Mouse (Mus musculus) hindbrain, embryonic 12.5 days (tissue): Measurements from ENCODE around the gene Gcn1l1. TPM values are rescaled to one million over a fixed set of nuclear protein-coding genes. Genes with fewer than 3 reads are reported as not detected.

Source experiments
- ATAC-seq: fragments of 200-750 bp; cut with Nextera tagmentation; 2 replicates; pipeline ENCODE4 v1.8.0; 2017; ENCODE audit warnings: moderate TSS enrichment; ENCODE audit not compliant: low FRiP score
- H3K27ac ChIP-seq: fragments of 300-500 bp; sonication (generic); 2 replicates; pipeline ENCODE4 v1.5.1; 2016; ENCODE audit warnings: mild to moderate bottlenecking
- H3K27me3 ChIP-seq: fragments of 300-500 bp; sonication (generic); 2 replicates; pipeline ENCODE4 v1.6.1; 2016; ENCODE audit warnings: mild to moderate bottlenecking
- H3K36me3 ChIP-seq: fragments of 300-500 bp; sonication (generic); 2 replicates; pipeline ENCODE4 v1.6.1; 2016; ENCODE audit warnings: mild to moderate bottlenecking
- H3K4me1 ChIP-seq: fragments of 300-500 bp; sonication (generic); 2 replicates; pipeline ENCODE4 v1.6.1; 2016
- H3K4me2 ChIP-seq: fragments of 300-500 bp; sonication (generic); replicated peaks from 2 replicates; pipeline ENCODE4 v1.6.1; 2016; ENCODE audit warnings: mild to moderate bottlenecking
- H3K4me3 ChIP-seq: fragments of 300-500 bp; sonication (generic); 2 replicates; pipeline ENCODE4 v1.5.1; 2016; ENCODE audit warnings: mild to moderate bottlenecking
- H3K9ac ChIP-seq: fragments of 300-500 bp; sonication (generic); 2 replicates; pipeline ENCODE4 v1.6.1; 2016; ENCODE audit warnings: mild to moderate bottlenecking, moderate library complexity
- H3K9me3 ChIP-seq: fragments of 300-500 bp; sonication (generic); replicated peaks from 2 replicates; pipeline ENCODE4 v1.6.1; 2016; ENCODE audit warnings: mild to moderate bottlenecking
- WGBS: fragments of 180-500 bp; shearing (Covaris S2); methylation state at CpG from one replicate; pipeline ENCODE4 v1.1.7; 2016; 5-methylcytosine and 5-hydroxymethylcytosine counted together
- polyA plus RNA-seq: library from polyadenylated mRNA; unstranded; fragments of >200 nt; fragmentation: Nextera tagmentation; extraction: Ambion mirVana; gene quantifications from 2 replicates; pipeline ENCODE4 v1.2.1, GENCODE M21; 2016

The Gcn1l1 gene
- polyA plus RNA-seq, 1 experiment from 2014 or later: 62.5 TPM

DNA sequence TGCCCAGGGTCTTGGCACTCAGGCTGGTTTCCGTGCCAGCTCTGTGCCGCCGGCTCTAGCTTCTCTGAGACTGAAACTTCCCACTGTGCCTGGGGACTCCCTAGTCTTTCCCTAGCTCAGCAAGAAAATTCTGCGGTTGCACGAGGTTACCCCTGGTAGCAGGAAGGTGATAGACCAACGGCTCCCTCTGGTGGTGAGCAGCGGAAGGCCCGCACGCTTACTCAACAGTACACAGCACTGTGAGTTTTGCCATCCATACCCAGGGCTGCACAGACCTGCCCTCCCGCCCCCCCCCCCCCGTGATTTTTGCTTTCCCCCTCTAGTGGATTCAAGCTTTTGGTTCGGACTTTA is 26.4 kb upstream of the Gcn1l1 start:
- Histone ChIP-seq H3K4me2 (no peak overlapping the region), H3K36me3 (no peaks in the 10 kb centered on the region), H3K4me3 (no peak overlapping the region), H3K27me3 (no peaks in the 10 kb centered on the region), H3K9ac (no peak overlapping the region), H3K27ac (no peak overlapping the region), H3K4me1 (peaks cover 46% of the 10 kb centered on the region), H3K9me3 (no peaks in the 10 kb centered on the region)
- 2% methylated on average over 12 of the region's 12 CpGs for WGBS
- peak; percentile 79 for ATAC-seq

DNA sequence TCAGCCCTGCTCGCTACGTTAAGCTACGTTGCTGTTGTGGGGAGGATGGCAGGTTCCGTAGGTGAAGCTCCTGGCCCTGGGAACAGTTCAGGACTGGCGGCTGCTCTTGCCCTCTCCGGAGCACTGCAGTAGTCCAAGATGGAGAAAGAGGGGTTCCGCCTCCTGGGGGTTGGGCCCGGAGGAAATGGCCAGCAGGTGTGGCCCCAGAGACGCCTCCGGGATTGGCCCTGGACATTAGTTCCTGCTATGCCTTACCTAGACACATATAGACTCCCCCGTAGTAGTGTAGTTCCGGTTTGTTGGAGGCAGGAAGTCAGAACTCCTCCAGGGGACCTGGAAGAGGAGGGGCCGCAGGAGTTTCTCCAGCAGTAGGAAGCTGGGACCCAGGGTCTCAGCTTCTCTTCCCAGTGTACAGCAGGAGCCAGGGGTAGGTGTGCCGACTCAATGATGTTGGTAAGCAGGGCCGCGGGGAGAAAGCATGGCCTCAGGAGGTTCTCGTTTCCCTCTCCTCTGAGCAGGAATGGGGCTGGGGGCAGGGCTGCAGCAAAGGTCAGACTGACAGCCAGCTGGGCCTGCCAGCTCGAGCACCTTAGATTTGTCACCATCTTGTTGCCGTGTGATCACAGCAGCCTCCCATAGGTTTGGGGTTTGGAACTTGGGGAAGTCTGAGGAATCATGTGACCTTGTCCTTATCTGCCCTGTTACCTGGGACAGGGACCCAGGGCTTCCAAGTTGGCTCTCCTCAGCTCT is 22.2 kb upstream of the Gcn1l1 start:
- Histone ChIP-seq H3K4me3 (no peak overlapping the region), H3K9me3 (no peaks in the 10 kb centered on the region), H3K4me2 (no peak overlapping the region), H3K9ac (no peak overlapping the region), H3K36me3 (peaks cover 22% of the 10 kb centered on the region), H3K4me1 (peaks cover 62% of the 10 kb centered on the region), H3K27ac (peak overlapping the region; percentile 5; the same call in 1 of the 2 replicates), H3K27me3 (no peaks in the 10 kb centered on the region)
- 62% methylated on average over 19 of the region's 19 CpGs for WGBS
- ATAC-seq: no peak

DNA sequence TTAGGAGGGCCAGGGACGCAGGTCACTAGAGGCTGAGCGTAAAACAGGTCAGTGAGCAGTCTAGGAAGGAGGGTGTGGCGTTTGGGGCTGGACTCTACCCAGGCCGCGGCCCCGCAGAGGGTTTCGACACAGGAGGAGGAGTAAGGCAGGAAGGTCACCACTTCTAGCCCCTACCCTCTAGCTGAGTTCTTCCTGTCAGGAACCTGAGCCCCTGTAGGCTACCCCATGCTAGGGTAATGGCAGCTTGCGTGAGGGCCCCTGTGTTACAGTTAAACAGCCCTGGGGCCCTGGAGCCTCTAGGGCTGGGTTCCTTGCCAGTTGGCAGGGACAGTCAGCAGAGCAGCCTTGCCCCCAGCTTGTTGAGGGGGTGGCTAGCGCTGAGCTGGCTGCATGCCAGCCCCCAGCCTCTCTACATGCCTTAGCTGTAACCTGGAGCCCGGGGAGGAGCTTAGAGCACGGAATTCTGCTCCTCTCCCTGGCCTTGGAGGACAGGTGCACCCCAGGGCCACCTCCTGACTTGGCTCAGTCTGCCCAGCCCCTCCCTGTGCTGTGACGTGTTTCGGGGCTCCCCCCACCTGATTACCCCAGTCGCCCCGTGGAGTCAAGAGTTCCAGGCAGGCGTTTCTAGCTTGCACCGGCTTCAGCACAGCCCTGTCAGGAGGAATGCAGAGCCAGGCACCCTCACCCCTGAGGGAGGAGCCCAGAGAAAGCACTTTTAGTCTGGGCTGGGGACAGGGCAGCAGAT is 21.4 kb upstream of the Gcn1l1 start:
- Histone ChIP-seq H3K27ac (peak overlapping the region; percentile 5; the same call in 1 of the 2 replicates), H3K27me3 (no peaks in the 10 kb centered on the region), H3K36me3 (peaks cover 31% of the 10 kb centered on the region), H3K4me3 (no peak overlapping the region), H3K9ac (no peak overlapping the region), H3K9me3 (no peaks in the 10 kb centered on the region), H3K4me2 (no peak overlapping the region), H3K4me1 (peaks cover 55% of the 10 kb centered on the region)
- WGBS: 61% methylated on average over 17 of the region's 17 CpGs
- peak; percentile 62 for ATAC-seq

DNA sequence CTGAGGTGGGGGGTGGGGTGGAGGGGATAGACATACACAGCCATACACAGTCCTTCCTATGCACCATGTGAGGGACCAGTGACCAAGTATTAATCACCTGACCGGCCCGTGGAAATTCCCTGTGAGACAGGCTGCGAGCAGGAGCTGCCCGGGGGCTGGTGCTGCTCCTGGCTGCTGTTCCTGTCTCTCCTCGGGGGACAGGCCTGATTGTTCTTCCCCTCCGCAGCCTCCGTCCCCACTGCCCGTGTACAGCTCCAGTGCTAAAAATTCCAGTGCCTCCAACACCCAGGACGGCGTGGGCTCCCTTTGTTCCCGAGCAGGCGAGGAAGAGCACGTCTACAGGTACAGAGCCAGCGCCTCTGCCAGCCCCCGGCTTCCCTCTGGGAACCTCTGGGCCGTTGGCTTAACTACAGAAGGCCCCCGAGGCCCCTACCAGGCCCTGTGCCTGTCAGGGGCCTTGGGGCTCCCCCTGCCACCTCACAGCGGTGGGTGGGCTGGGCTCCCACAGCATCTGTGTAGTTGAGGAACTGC is 20.3 kb upstream of the Gcn1l1 start:
- Histone ChIP-seq H3K4me2 (no peak overlapping the region), H3K9me3 (no peaks in the 10 kb centered on the region), H3K4me1 (peaks cover 51% of the 10 kb centered on the region), H3K9ac (no peak overlapping the region; the same call in 1 of the 2 replicates), H3K27me3 (no peaks in the 10 kb centered on the region), H3K36me3 (peaks cover 34% of the 10 kb centered on the region), H3K4me3 (no peak overlapping the region), H3K27ac (no peak overlapping the region)
- WGBS: 50% methylated on average over 18 of the region's 18 CpGs
- no peak for ATAC-seq

DNA sequence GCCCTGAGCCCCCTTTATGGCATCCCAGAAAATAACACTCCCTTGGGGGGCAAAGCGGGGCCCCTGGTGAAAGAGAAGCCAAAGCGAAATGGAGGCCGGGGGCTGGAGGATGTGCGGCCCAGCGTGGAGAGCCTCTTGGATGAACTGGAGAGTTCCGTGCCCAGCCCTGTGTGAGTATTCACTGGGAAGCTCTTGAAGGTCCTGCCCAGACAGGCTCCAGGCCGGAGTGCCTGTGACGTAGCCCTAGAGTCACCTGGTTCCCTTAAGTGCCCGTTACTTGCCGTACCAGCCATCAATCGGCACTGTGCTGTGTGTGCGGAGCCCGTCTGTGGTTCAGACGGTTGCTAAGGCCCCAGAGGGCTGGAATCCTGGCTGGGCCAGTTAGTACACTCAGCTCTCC is 19.4 kb upstream of the Gcn1l1 start:
- no peaks in the 10 kb centered on the region for H3K27me3 ChIP-seq
- H3K27ac ChIP-seq: no peak overlapping the region
- H3K4me3 ChIP-seq: no peak overlapping the region
- peaks cover 34% of the 10 kb centered on the region for H3K36me3 ChIP-seq
- H3K9ac ChIP-seq: no peak overlapping the region
- H3K9me3 ChIP-seq: no peaks in the 10 kb centered on the region
- peaks cover 52% of the 10 kb centered on the region for H3K4me1 ChIP-seq
- no peak for ATAC-seq
- WGBS: 85% methylated on average over 14 of the region's 14 CpGs
- H3K4me2 ChIP-seq: no peak overlapping the region

DNA sequence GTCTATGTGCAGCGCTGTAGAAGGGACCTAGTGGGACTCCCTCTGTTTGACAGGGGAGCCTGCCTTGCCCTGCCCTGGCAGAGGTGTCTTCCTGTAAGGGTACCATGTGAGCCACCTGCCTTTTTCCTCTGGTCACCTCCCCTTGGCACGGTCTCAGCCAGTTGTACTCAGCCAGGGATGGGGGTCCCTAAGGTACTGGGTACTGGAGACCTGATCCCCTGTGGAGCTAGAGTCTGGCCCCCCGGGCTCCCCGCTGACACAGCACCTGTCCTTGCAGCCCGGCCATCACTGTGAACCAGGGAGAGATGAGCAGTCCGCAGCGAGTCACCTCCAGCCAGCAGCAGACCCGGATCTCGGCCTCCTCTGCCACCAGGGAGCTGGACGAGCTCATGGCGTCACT is 18.5 kb upstream of the Gcn1l1 start:
- 62% methylated on average over 11 of the region's 11 CpGs for WGBS
- Histone ChIP-seq H3K36me3 (peaks cover 34% of the 10 kb centered on the region), H3K4me2 (no peak overlapping the region), H3K4me3 (no peak overlapping the region), H3K27me3 (no peaks in the 10 kb centered on the region), H3K9me3 (no peaks in the 10 kb centered on the region), H3K9ac (peak overlapping the region; percentile 23), H3K4me1 (peaks cover 56% of the 10 kb centered on the region), H3K27ac (peak overlapping the region; percentile 12; the same call in 1 of the 2 replicates)
- no peak for ATAC-seq

DNA sequence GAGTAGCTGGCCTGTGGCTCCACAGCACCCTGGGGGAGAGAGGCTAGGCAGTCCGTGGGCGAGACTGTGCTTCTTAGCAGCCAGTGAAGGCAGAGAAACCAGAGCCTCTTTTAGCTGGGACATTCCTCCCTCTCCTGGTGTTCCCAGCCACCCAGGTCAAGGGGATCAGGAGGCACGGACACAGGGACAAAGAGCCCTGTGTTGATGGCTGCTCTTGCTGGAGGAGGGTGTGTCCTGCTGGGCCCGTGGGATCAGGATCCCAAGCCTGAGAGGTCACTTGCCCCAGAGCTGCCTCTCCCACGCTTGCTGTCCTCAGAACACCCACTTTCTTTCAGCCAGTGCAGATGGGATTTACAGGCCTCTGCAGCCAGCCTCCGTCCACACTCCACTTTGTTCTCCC is 18.0 kb upstream of the Gcn1l1 start:
- ATAC-seq: no peak
- no peak overlapping the region for H3K4me2 ChIP-seq
- WGBS: 35% methylated on average over 6 of the region's 6 CpGs
- H3K27me3 ChIP-seq: no peaks in the 10 kb centered on the region
- peaks cover 56% of the 10 kb centered on the region for H3K4me1 ChIP-seq
- no peak overlapping the region for H3K4me3 ChIP-seq
- no peaks in the 10 kb centered on the region for H3K9me3 ChIP-seq
- H3K27ac ChIP-seq: peak overlapping the region; percentile 46
- H3K9ac ChIP-seq: peak overlapping the region; percentile 23
- H3K36me3 ChIP-seq: peaks cover 38% of the 10 kb centered on the region

DNA sequence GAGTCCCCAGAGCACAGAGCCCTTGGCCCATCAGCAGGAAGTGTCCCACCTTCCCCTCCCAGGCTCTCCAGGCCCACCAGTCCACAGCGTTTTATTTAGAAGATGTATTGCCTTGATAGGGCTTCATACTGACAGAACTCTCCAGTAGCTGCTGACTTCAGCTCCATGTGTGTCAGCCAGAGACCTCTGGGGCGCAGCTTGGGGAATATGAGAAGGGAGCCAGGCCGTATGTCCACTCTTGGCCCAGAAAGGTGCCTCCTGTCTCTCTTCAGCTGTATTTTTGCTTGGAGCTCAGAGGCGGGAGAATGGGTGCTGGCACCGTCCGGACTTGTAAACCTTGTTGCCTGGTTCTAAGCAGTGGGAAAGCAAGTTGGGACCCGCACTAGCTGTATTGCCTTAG is 17.6 kb upstream of the Gcn1l1 start:
- no peaks in the 10 kb centered on the region for H3K9me3 ChIP-seq
- H3K27me3 ChIP-seq: no peaks in the 10 kb centered on the region
- H3K4me2 ChIP-seq: no peak overlapping the region
- peaks cover 54% of the 10 kb centered on the region for H3K4me1 ChIP-seq
- 76% methylated on average over 7 of the region's 7 CpGs for WGBS
- 0 out of 2 replicates have a peak overlapping the region, but pooled peaks have one; percentile 23 for H3K9ac ChIP-seq
- no peak overlapping the region for H3K4me3 ChIP-seq
- peak overlapping the region; percentile 46; the same call in 1 of the 2 replicates for H3K27ac ChIP-seq
- H3K36me3 ChIP-seq: peaks cover 40% of the 10 kb centered on the region
- no peak for ATAC-seq

DNA sequence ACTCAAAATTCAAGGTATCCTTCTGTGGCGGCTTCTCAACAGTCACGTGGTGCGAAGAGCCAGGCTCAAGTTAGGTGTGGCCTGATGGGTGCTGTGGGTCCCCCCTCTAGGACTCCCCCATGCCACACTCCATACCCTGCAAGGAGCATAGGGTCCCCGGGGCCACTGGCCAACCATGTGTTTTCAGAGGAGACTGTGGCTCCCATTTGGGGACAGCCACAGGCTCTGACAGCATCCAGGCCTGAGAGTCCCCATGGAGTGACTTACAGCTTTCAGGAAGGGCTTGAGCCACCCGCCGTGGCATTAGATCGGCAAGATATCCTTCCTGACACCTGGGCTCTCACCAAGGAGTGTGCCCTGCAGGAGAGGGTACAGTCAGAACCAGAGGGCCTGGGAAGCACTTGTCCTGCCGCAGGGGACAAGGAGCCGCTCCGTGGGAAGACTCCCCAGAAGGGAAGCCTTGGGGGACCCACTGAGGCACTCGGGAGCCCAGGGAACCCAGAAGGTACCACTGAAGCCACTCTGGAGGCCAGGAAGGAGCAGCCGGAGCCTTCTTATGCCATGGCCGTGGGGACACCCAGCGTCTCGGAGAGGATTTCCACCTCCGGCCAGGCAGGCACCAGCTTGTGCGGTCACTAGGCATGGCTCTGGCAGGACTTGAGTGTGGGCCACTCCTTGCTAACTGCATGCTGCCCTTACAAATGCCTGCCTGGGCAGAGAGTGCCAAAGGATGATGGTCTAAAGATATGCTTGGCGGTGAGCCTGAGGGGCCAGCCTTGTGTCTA is 16.4 kb upstream of the Gcn1l1 start:
- no peak for ATAC-seq
- Histone ChIP-seq H3K27me3 (no peaks in the 10 kb centered on the region), H3K36me3 (peaks cover 52% of the 10 kb centered on the region), H3K4me3 (no peak overlapping the region), H3K27ac (no peak overlapping the region), H3K9me3 (no peaks in the 10 kb centered on the region), H3K4me1 (peaks cover 42% of the 10 kb centered on the region), H3K9ac (no peak overlapping the region), H3K4me2 (no peak overlapping the region)
- WGBS: 92% methylated on average over 18 of the region's 18 CpGs

DNA sequence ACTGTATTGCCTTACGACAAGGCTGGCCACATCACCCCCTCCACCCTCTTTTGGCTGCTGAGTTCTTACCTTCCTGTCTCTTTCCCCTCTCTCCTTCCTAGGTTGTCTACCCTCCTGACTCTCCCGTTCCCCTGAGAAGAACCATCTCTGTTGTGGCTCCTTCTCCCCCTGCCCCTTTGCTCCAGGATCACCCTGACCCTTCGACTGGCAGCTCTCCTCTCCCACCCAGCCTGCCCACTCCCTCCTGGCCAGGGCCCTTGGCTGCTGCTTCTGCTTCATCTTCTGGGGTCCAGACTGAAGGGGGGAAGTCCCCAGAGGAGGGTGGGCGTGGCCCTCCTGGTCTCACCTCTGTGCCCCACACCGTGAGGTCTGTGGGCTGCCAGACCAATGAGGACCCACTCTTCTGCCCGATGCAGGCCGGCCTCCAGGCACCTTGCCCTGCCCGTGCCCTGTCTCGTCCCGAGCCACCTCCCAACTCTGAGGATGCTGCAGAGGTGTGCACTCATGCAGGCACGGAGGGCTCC is 14.5 kb upstream of the Gcn1l1 start:
- Histone ChIP-seq H3K36me3 (peaks cover 56% of the 10 kb centered on the region), H3K4me2 (no peak overlapping the region), H3K27me3 (no peaks in the 10 kb centered on the region), H3K27ac (no peak overlapping the region), H3K9me3 (no peaks in the 10 kb centered on the region), H3K4me3 (no peak overlapping the region), H3K9ac (no peak overlapping the region), H3K4me1 (peaks cover 23% of the 10 kb centered on the region)
- 80% methylated on average over 11 of the region's 11 CpGs for WGBS
- no peak for ATAC-seq

DNA sequence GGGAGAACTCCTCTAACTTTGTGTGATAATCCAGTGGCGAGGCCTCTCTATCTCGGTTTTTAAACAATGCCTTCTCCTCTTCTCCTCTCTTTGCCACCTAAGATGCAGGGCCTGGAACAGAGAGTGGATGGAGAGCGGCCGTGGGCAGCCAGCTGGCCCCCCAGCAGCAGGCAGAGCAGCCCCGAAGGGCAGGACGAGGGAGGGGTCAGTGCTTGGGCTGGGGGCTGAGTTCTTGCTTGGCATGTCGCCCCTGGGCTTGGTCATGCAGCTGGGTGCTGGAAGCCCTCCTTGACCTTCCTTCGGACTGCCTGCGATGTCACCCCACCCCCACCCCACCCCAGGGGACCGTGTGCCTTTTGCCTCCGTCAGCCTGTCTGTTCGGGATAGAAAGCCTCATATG is 13.7 kb upstream of the Gcn1l1 start:
- Histone ChIP-seq H3K27ac (no peak overlapping the region), H3K9me3 (no peaks in the 10 kb centered on the region), H3K27me3 (no peaks in the 10 kb centered on the region), H3K36me3 (peaks cover 49% of the 10 kb centered on the region), H3K4me3 (no peak overlapping the region), H3K4me1 (peaks cover 17% of the 10 kb centered on the region), H3K4me2 (no peak overlapping the region), H3K9ac (no peak overlapping the region)
- ATAC-seq: no peak
- WGBS: 61% methylated on average over 12 of the region's 12 CpGs

DNA sequence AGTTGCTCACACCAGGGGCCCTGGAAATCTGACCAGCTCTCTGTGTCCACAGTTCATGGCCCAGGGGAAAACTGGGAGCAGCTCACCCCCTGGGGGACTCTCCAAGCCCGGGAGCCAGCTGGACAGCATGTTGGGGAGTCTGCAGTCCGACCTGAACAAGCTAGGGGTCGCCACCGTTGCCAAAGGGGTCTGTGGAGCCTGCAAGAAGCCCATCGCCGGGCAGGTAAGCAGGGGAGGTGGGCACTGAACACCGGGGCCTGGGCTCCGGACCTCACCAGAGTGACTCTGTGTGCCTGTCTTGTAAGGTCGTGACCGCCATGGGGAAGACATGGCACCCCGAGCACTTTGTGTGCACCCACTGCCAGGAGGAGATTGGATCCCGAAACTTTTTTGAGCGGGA is 13.3 kb upstream of the Gcn1l1 start:
- Histone ChIP-seq H3K36me3 (peaks cover 46% of the 10 kb centered on the region), H3K9ac (no peak overlapping the region), H3K9me3 (no peaks in the 10 kb centered on the region), H3K4me3 (no peak overlapping the region), H3K27me3 (no peaks in the 10 kb centered on the region), H3K27ac (no peak overlapping the region), H3K4me1 (peaks cover 12% of the 10 kb centered on the region), H3K4me2 (no peak overlapping the region)
- ATAC-seq: no peak
- WGBS: 83% methylated on average over 13 of the region's 13 CpGs
